Mouse (Mus musculus) stomach, embryonic 14.5 days (tissue): ENCODE results near the gene Slc24a3. TPM values are rescaled to one million over a fixed set of nuclear protein-coding genes. Genes with fewer than 3 reads are reported as not detected.
A peak's percentile ranks its signal among the peaks of the same experiment; 100 is the strongest.

ENCODE experiments used
- ATAC-seq: fragments of 200-750 bp; cut with Nextera tagmentation; 2 replicates; pipeline ENCODE4 v1.8.0; 2017; ENCODE audit warnings: low read depth, moderate TSS enrichment; ENCODE audit not compliant: insufficient number of reproducible peaks, insufficient read depth, low FRiP score
- H3K27ac ChIP-seq: fragments of 300-500 bp; sonication (generic); 2 replicates; pipeline ENCODE4 v1.5.1; 2014; ENCODE audit warnings: mild to moderate bottlenecking, low read length, moderate library complexity, mixed read lengths
- H3K27me3 ChIP-seq: fragments of 300-500 bp; sonication (generic); 2 replicates; pipeline ENCODE4 v1.6.1; 2014; ENCODE audit warnings: low read length, control low read depth, mixed read lengths; ENCODE audit not compliant: control insufficient read depth, insufficient read depth
- H3K36me3 ChIP-seq: fragments of 300-500 bp; sonication (generic); 2 replicates; pipeline ENCODE4 v1.6.1; 2014; ENCODE audit warnings: mild to moderate bottlenecking, control low read depth, low read length, moderate library complexity, mixed read lengths; ENCODE audit not compliant: control insufficient read depth, insufficient read depth
- H3K4me1 ChIP-seq: fragments of 300-500 bp; sonication (generic); 2 replicates; pipeline ENCODE4 v1.6.1; 2014; ENCODE audit warnings: low read length, control low read depth, mixed read lengths; ENCODE audit not compliant: control insufficient read depth, insufficient read depth
- H3K4me2 ChIP-seq: fragments of 300-500 bp; sonication (generic); replicated peaks from 2 replicates; pipeline ENCODE4 v1.6.1; 2014; ENCODE audit warnings: low read depth, low read length, control low read depth
- H3K4me3 ChIP-seq: fragments of 300-500 bp; sonication (generic); 2 replicates; pipeline ENCODE4 v1.5.1; 2014; ENCODE audit warnings: low read depth, low read length, control low read depth
- H3K9ac ChIP-seq: fragments of 300-500 bp; sonication (generic); replicated peaks from 2 replicates; pipeline ENCODE4 v1.6.1; 2014; ENCODE audit warnings: low read depth, mild to moderate bottlenecking, control low read depth, low read length, moderate library complexity, mixed read lengths
- H3K9me3 ChIP-seq: fragments of 300-500 bp; sonication (generic); 2 replicates; pipeline ENCODE4 v1.6.1; 2016; ENCODE audit warnings: low read depth, low read length, control low read depth; ENCODE audit not compliant: control insufficient read depth
- WGBS: fragments of 180-500 bp; shearing (Covaris S2); extraction: QIAGEN DNeasy Blood & Tissue Kit; methylation state at CpG from one replicate; pipeline ENCODE4 v1.1.7; 2014; 5-methylcytosine and 5-hydroxymethylcytosine counted together
- polyA plus RNA-seq: library from polyadenylated mRNA; unstranded; fragments of >200 nt; fragmentation: Nextera tagmentation; extraction: Ambion mirVana; gene quantifications from 2 replicates; pipeline ENCODE4 v1.2.1, GENCODE M21; 2014

Slc24a3 gene
- polyA plus RNA-seq: 5.1 and 5.6 TPM in 2 replicates

DNA sequence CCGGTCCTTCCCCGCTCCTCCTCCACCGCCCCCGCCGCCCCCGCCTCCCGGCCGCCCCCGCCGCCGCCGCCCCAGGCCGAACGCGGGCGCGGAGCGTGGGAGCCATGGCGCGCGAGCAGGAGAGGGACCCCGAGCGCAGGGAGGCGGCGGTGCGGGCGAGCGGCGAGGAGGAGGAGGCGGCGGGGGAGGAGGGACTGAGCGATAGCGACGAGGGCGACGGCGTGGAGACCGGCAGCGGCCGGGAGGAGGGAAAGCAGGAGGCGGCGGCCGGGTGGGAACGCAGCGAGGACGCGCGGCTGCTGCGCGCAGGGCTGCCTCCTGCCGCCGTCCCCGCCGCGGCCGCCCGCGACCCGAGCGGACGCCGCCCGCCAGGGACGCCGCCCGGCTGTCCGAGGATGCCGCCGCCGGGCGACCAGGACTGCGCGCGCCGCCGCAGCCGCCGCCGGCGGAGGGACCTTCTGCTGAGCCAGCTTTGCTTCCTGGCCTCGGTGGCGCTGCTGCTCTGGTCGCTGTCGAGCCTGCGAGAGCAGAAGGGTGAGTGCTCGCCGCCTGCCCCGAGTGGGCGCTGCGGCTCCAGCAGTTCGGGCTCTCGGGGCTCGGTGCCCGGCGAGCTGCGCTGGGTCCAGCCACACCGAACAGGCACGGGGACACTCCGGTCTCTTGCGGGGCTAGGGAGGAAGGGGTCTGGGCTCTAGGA is at the start of gene Slc24a3:
TSS of gene Slc24a3 (plus strand) at position 91 of the 697 bp plus-strand sequence.
- peak within 1 kb of the TSS; percentile 71 for H3K9ac ChIP-seq
- H3K4me2 ChIP-seq: peak within 1 kb of the TSS; percentile 86
- ATAC-seq: peak; percentile 91
- peak within 1 kb of the TSS; percentile 71 for H3K27ac ChIP-seq
- no peaks in the 10 kb centered on the region for H3K36me3 ChIP-seq
- H3K4me1 ChIP-seq: no peaks in the 10 kb centered on the region
- H3K4me3 ChIP-seq: peak within 1 kb of the TSS; percentile 66
- WGBS: under 1% methylated on average over 72 of the region's 100 CpGs
- H3K27me3 ChIP-seq: no peaks in the 10 kb centered on the region
- H3K9me3 ChIP-seq: no peaks in the 10 kb centered on the region

GRCm38 (mm10) chr2:145117762-145118161 is 49.8 kb upstream of the Slc24a3 start:
- Histone ChIP-seq H3K27me3 (no peaks in the 10 kb centered on the region), H3K9ac (no peak overlapping the region), H3K4me1 (no peaks in the 10 kb centered on the region), H3K4me3 (no peak overlapping the region), H3K9me3 (no peaks in the 10 kb centered on the region), H3K36me3 (no peaks in the 10 kb centered on the region), H3K4me2 (no peak overlapping the region), H3K27ac (no peak overlapping the region)
- ATAC-seq: no peak
- WGBS: 72% methylated on average over 5 of the region's 5 CpGs

- H3K4me1 ChIP-seq: no peaks in the 10 kb centered on the region
- no peak overlapping the region for H3K4me3 ChIP-seq
- ATAC-seq: no peak
- H3K36me3 ChIP-seq: no peaks in the 10 kb centered on the region
- 76% methylated on average over 3 of the region's 3 CpGs for whole genome bisulfite sequencing
- no peak overlapping the region for H3K27ac ChIP-seq
- no peaks in the 10 kb centered on the region for H3K9me3 ChIP-seq
- H3K27me3 ChIP-seq: no peaks in the 10 kb centered on the region
- no peak overlapping the region for H3K4me2 ChIP-seq
- no peak overlapping the region for H3K9ac ChIP-seq
These were observed 39.8 kb upstream of the Slc24a3 start for GRCm38 (mm10) chr2:145127747-145128146.

GRCm38 (mm10) chr2:145136625-145137291 is 30.8 kb upstream of the Slc24a3 start:
- ATAC-seq: no peak
- Histone ChIP-seq H3K36me3 (no peaks in the 10 kb centered on the region), H3K4me2 (no peak overlapping the region), H3K27ac (no peak overlapping the region), H3K27me3 (no peaks in the 10 kb centered on the region), H3K9me3 (no peaks in the 10 kb centered on the region), H3K4me1 (no peaks in the 10 kb centered on the region), H3K4me3 (no peak overlapping the region), H3K9ac (no peak overlapping the region)
- 87% methylated on average over 4 of the region's 4 CpGs for WGBS

DNA sequence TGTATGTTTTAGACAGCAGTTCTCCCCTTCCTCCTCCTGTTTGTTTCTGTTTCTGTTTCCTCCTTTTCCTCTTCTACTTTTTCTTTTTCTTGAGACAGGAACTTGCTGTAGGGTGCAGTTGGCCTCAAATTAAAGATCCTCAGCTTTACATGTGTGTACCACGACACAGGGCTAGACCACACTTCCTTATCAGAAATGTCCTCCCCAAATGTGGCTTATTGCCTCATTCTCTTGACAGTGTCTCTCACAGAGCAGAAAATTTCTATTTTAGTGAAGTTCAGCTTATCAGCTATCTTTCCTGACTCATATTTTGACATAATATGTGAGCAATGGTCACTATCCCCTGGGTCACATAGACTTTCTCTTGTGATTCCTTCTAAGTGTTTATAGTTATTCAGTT is 17.1 kb upstream of the Slc24a3 start:
- no peak overlapping the region for H3K4me2 ChIP-seq
- ATAC-seq: no peak
- H3K36me3 ChIP-seq: no peaks in the 10 kb centered on the region
- no peaks in the 10 kb centered on the region for H3K9me3 ChIP-seq
- H3K27ac ChIP-seq: no peak overlapping the region
- H3K4me1 ChIP-seq: no peaks in the 10 kb centered on the region
- H3K4me3 ChIP-seq: no peak overlapping the region
- H3K9ac ChIP-seq: no peak overlapping the region
- 83% methylated on average over 1 of the region's 1 CpGs for WGBS
- no peaks in the 10 kb centered on the region for H3K27me3 ChIP-seq

DNA sequence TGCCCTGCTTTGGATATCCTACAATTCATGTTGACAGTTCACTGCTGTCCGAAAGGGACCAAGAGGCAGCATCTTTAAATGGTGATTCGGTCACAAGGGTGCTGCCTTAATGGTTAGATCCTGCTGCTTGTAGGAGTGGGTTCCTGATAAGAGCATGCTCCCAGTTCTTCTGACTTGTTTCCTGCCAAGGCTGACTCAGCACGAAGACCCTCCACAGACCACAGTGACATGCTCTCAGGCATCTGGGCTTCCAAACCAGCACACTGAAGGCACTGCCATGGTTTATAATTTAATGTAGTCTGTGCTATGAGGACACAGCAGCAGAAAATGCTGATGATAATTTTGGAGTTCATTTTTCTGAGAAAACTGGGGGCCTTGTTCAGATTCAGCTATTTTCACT is 16.7 kb upstream of the Slc24a3 start:
- no peaks in the 10 kb centered on the region for H3K36me3 ChIP-seq
- no peak overlapping the region for H3K27ac ChIP-seq
- no peak overlapping the region for H3K4me2 ChIP-seq
- H3K9ac ChIP-seq: no peak overlapping the region
- no peak overlapping the region for H3K4me3 ChIP-seq
- H3K9me3 ChIP-seq: no peaks in the 10 kb centered on the region
- ATAC-seq: no peak
- whole genome bisulfite sequencing: 80% methylated on average over 3 of the region's 3 CpGs
- no peaks in the 10 kb centered on the region for H3K4me1 ChIP-seq
- no peaks in the 10 kb centered on the region for H3K27me3 ChIP-seq

DNA sequence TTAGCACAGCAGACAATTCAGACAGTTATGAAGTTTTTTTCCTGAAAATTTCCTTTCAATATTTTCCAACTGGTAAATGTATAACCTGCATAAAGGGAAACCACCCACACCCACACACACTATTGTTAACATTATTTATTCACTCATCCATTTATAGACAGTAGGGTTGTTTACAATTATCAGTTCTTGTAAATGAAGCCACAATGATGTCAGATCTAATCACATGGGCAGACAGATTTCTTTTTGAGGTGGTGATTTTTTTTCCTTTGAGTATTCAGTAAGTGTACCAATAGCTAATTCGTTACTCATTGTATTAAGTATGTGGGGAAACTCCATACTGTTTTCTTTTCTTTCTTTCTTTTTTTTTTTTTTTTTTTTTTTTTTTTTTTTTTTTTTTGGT is 15.3 kb upstream of the Slc24a3 start:
- H3K27ac ChIP-seq: no peak overlapping the region
- H3K36me3 ChIP-seq: no peaks in the 10 kb centered on the region
- ATAC-seq: no peak
- H3K4me3 ChIP-seq: no peak overlapping the region
- H3K9ac ChIP-seq: no peak overlapping the region
- WGBS: 68% methylated on average over 1 of the region's 1 CpGs
- H3K4me1 ChIP-seq: no peaks in the 10 kb centered on the region
- no peaks in the 10 kb centered on the region for H3K9me3 ChIP-seq
- no peaks in the 10 kb centered on the region for H3K27me3 ChIP-seq
- no peak overlapping the region for H3K4me2 ChIP-seq

DNA sequence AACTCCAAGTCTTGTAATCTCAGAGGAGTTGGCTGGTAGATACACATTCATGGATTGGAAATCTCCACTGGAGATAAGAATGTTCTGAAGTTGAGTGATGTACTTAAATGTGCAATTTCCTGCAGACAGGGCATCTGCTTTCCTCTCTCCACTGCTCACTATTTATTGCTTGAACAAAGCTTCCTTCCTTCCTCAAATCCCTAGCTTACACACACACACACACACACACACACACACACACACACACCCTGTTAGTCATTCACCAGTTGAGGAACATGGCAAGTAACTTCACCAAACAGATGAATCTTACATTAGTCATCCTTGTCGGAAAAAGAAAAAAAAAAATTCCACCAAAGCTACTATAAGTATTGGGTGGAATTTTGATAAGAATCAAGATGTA is 8.6 kb upstream of the Slc24a3 start:
- no peak overlapping the region for H3K27ac ChIP-seq
- no peak overlapping the region for H3K9ac ChIP-seq
- H3K9me3 ChIP-seq: no peaks in the 10 kb centered on the region
- no peak for ATAC-seq
- H3K4me1 ChIP-seq: no peaks in the 10 kb centered on the region
- WGBS: 61% methylated on average over 1 of the region's 1 CpGs
- H3K4me3 ChIP-seq: no peak overlapping the region
- no peaks in the 10 kb centered on the region for H3K27me3 ChIP-seq
- no peaks in the 10 kb centered on the region for H3K36me3 ChIP-seq
- H3K4me2 ChIP-seq: no peak overlapping the region
